Mouse (Mus musculus) layer of hippocampus, adult 8-10 months (tissue): Measurements from ENCODE around the gene Tsx. TPM values are rescaled to one million over a fixed set of nuclear protein-coding genes. Genes with fewer than 3 reads are reported as not detected.
A peak's percentile ranks its signal among the peaks of the same experiment; 100 is the strongest.
"Not testable (repeated sequence)": the region's sequence is repeated elsewhere in the genome, so short reads cannot be mapped to it uniquely, and the experiment has no call there.

Experiments
- DNase-seq, 2 experiments: peaks; one replicate each; pipeline ENCODE4 v3.0.0; 2022; ENCODE audit warnings: low spot score in 2 of 2
- total RNA-seq, 4 experiments: library from RNA; stranded (reverse); gene quantifications; 2 replicates each; pipeline ENCODE4 v1.2.4; 2022

Tsx gene
- under 1 TPM in 1 of 4 experiments, not detected in 3; 0.83 TPM for total RNA-seq

- no peak for DNase-seq
These were observed at the start of gene Tsx for GRCm38 (mm10) chrX:103414167-103414566. Gene Tsx, plus strand, starts transcription at chrX:103414467.

GRCm38 (mm10) chrX:103366201-103366600 lies 48.1 kb upstream of the Tsx start:
- DNase-seq = peak; percentile 7 to 18

- no peak for DNase-seq
These were observed 45.6 kb upstream of the Tsx start for GRCm38 (mm10) chrX:103368650-103369049.

- DNase-seq = no peak
These were observed 43.0 kb upstream of the Tsx start for GRCm38 (mm10) chrX:103371221-103371620.

- DNase-seq = no peak
These were observed 42.6 kb upstream of the Tsx start for GRCm38 (mm10) chrX:103371627-103372026.

GRCm38 (mm10) chrX:103374250-103374649 lies 40.0 kb upstream of the Tsx start:
- DNase-seq = no peak

- no peak for DNase-seq
These were observed 29.7 kb upstream of the Tsx start for GRCm38 (mm10) chrX:103384528-103384927.

- DNase-seq = no peak
These were observed 26.1 kb upstream of the Tsx start for GRCm38 (mm10) chrX:103388131-103388530.

GRCm38 (mm10) chrX:103393841-103394240 lies 20.4 kb upstream of the Tsx start:
- no peak for DNase-seq

- no peak for DNase-seq
These were observed 9.2 kb upstream of the Tsx start for GRCm38 (mm10) chrX:103405021-103405420.

- no peak for DNase-seq
These were observed 7.4 kb downstream of the Tsx start, which contains the start of gene Gm26992 for GRCm38 (mm10) chrX:103421710-103422109. Gene Gm26992, plus strand, starts transcription at chrX:103422010.

- DNase-seq = no peak
These were observed 13.4 kb downstream of the Tsx start for GRCm38 (mm10) chrX:103427677-103428076.

GRCm38 (mm10) chrX:103432293-103432692 lies 18.0 kb downstream of the Tsx start:
- DNase-seq = no peak

GRCm38 (mm10) chrX:103438023-103438422 lies 23.8 kb downstream of the Tsx start:
- DNase-seq = no peak

- no peak for DNase-seq
These were observed 26.5 kb downstream of the Tsx start for GRCm38 (mm10) chrX:103440803-103441202.

- no peak for DNase-seq
These were observed 29.5 kb downstream of the Tsx start for GRCm38 (mm10) chrX:103443755-103444154.

GRCm38 (mm10) chrX:103447539-103448169 lies 33.4 kb downstream of the Tsx start:
- DNase-seq = no peak

GRCm38 (mm10) chrX:103448429-103448828 lies 34.2 kb downstream of the Tsx start:
- not testable (repeated sequence) for DNase-seq

- not testable (repeated sequence) for DNase-seq
These were observed 34.9 kb downstream of the Tsx start for GRCm38 (mm10) chrX:103448943-103449722.

- DNase-seq = no peak
These were observed 38.5 kb downstream of the Tsx start for GRCm38 (mm10) chrX:103452815-103453214.

GRCm38 (mm10) chrX:103460056-103460455 lies 45.8 kb downstream of the Tsx start:
- no peak for DNase-seq

GRCm38 (mm10) chrX:103468998-103469397 lies 54.7 kb downstream of the Tsx start:
- DNase-seq = no peak

GRCm38 (mm10) chrX:103472346-103472745 lies 58.1 kb downstream of the Tsx start:
- no peak for DNase-seq
